Mouse (Mus musculus) neural tube, embryonic 11.5 days (tissue): ENCODE measurements at regions not wholly inside any gene's neighbourhood (a gene's known extent, or its start where the extent isn't known, plus 50 kb on each side); places are given as distances from the start of the nearest gene placed in this dataset.
"Not testable (repeated sequence)": the region's sequence is repeated elsewhere in the genome, so short reads cannot be mapped to it uniquely, and the experiment has no call there.

Experiments
- ATAC-seq: fragments of 200-750 bp; cut with Nextera tagmentation; 2 replicates; pipeline ENCODE4 v1.8.0; 2017; ENCODE audit warnings: moderate number of reproducible peaks, mild to moderate bottlenecking, moderate TSS enrichment, moderate library complexity; ENCODE audit not compliant: insufficient read depth, low FRiP score, low TSS enrichment
- DNase-seq: peaks from one replicate; pipeline ENCODE4 v3.0.0-alpha.2; 2015; ENCODE audit warnings: low spot score
- H3K27ac ChIP-seq: fragments of 300-500 bp; sonication (generic); 2 replicates; pipeline ENCODE4 v1.5.1; 2014; ENCODE audit warnings: low read depth, mild to moderate bottlenecking, low read length
- H3K27me3 ChIP-seq: fragments of 300-500 bp; sonication (generic); 2 replicates; pipeline ENCODE4 v1.6.1; 2014; ENCODE audit warnings: mild to moderate bottlenecking, low read length, mixed read lengths; ENCODE audit not compliant: control insufficient read depth, insufficient read depth
- H3K36me3 ChIP-seq: fragments of 300-500 bp; sonication (generic); 2 replicates; pipeline ENCODE4 v1.6.1; 2014; ENCODE audit warnings: mild to moderate bottlenecking, low read length, moderate library complexity, mixed read lengths; ENCODE audit not compliant: control insufficient read depth, insufficient read depth
- H3K4me1 ChIP-seq: fragments of 300-500 bp; sonication (generic); 2 replicates; pipeline ENCODE4 v1.6.1; 2014; ENCODE audit warnings: low read length, mixed read lengths; ENCODE audit not compliant: control insufficient read depth, insufficient read depth
- H3K4me2 ChIP-seq: fragments of 300-500 bp; sonication (generic); 2 replicates; pipeline ENCODE4 v1.6.1; 2014; ENCODE audit warnings: low read depth, mild to moderate bottlenecking, moderate library complexity
- H3K4me3 ChIP-seq: fragments of 300-500 bp; sonication (generic); 2 replicates; pipeline ENCODE4 v1.5.1; 2014; ENCODE audit warnings: low read depth, low read length
- H3K9ac ChIP-seq: fragments of 300-500 bp; sonication (generic); 2 replicates; pipeline ENCODE4 v1.6.1; 2014; ENCODE audit warnings: mild to moderate bottlenecking, low read length
- H3K9me3 ChIP-seq: fragments of 300-500 bp; sonication (generic); 2 replicates; pipeline ENCODE4 v1.6.1; 2016; ENCODE audit warnings: low read length; ENCODE audit not compliant: control insufficient read depth
- WGBS: fragments of 180-500 bp; shearing (Covaris S2); extraction: QIAGEN DNeasy Blood & Tissue Kit; methylation state at CpG from one replicate; pipeline ENCODE4 v1.1.7; 2014; 5-methylcytosine and 5-hydroxymethylcytosine counted together

GRCm38 (mm10) chr3:31508471-31508870 is 198.3 kb upstream of the Slc7a14 start:
- WGBS, result 78% methylated on average over 4 of the region's 4 CpGs

GRCm38 (mm10) chr3:31499201-31499968 is 189.2 kb upstream of the Slc7a14 start:
- Histone ChIP-seq H3K9me3 (no peaks in the 10 kb centered on the region), H3K4me1 (no peaks in the 10 kb centered on the region), H3K27me3 (no peaks in the 10 kb centered on the region), H3K4me2 (no peak overlapping the region), H3K9ac (no peak overlapping the region), H3K36me3 (no peaks in the 10 kb centered on the region), H3K4me3 (no peak overlapping the region), H3K27ac (no peak overlapping the region)
- WGBS, result 80% methylated on average over 10 of the region's 10 CpGs
- ATAC-seq (no peak), DNase-seq (no peak)

More at GRCm38 (mm10) chr3:31508471-31508870, 198.3 kb upstream of the Slc7a14 start:
- Histone ChIP-seq H3K4me1 (no peaks in the 10 kb centered on the region), H3K4me2 (no peak overlapping the region), H3K27me3 (no peaks in the 10 kb centered on the region), H3K27ac (no peak overlapping the region), H3K4me3 (no peak overlapping the region), H3K36me3 (no peaks in the 10 kb centered on the region), H3K9ac (no peak overlapping the region), H3K9me3 (no peaks in the 10 kb centered on the region)
- DNase-seq, result no peak
- ATAC-seq, result no peak

- ATAC-seq (no peak), DNase-seq (no peak)
- Histone ChIP-seq H3K4me3 (no peak overlapping the region), H3K27me3 (no peaks in the 10 kb centered on the region), H3K4me1 (no peaks in the 10 kb centered on the region), H3K27ac (no peak overlapping the region), H3K36me3 (no peaks in the 10 kb centered on the region), H3K4me2 (no peak overlapping the region), H3K9me3 (no peaks in the 10 kb centered on the region), H3K9ac (no peak overlapping the region)
- 88% methylated on average over 1 of the region's 1 CpGs for WGBS
These were observed 185.1 kb upstream of the Slc7a14 start for GRCm38 (mm10) chr3:31495287-31495686.

- ATAC-seq, result no peak
- H3K36me3 ChIP-seq, result no peaks in the 10 kb centered on the region
- WGBS, result 89% methylated on average over 1 of the region's 1 CpGs
- H3K9me3 ChIP-seq, result no peaks in the 10 kb centered on the region
- H3K4me1 ChIP-seq, result no peaks in the 10 kb centered on the region
- no peak overlapping the region for H3K4me2 ChIP-seq
- no peak overlapping the region for H3K27ac ChIP-seq
- H3K27me3 ChIP-seq, result no peaks in the 10 kb centered on the region
- DNase-seq, result no peak
- H3K4me3 ChIP-seq, result no peak overlapping the region
- H3K9ac ChIP-seq, result no peak overlapping the region
These were observed 184.5 kb upstream of the Slc7a14 start for GRCm38 (mm10) chr3:31494706-31495105.

- not testable (repeated sequence) for H3K9ac ChIP-seq, H3K36me3 ChIP-seq, H3K27me3 ChIP-seq, H3K27ac ChIP-seq, H3K9me3 ChIP-seq, DNase-seq, H3K4me3 ChIP-seq, H3K4me2 ChIP-seq, H3K4me1 ChIP-seq, ATAC-seq
- whole genome bisulfite sequencing, result 88% methylated on average over 1 of the region's 1 CpGs
These were observed 181.6 kb upstream of the Slc7a14 start for GRCm38 (mm10) chr3:31491736-31492135.

GRCm38 (mm10) chr3:31487596-31487995 is 177.4 kb upstream of the Slc7a14 start:
- no peak for DNase-seq
- no peak for ATAC-seq
- no peaks in the 10 kb centered on the region for H3K9me3 ChIP-seq
- no peaks in the 10 kb centered on the region for H3K36me3 ChIP-seq
- H3K27me3 ChIP-seq, result no peaks in the 10 kb centered on the region
- no peaks in the 10 kb centered on the region for H3K4me1 ChIP-seq
- no peak overlapping the region for H3K4me3 ChIP-seq
- no peak overlapping the region for H3K4me2 ChIP-seq
- H3K9ac ChIP-seq, result no peak overlapping the region
- H3K27ac ChIP-seq, result no peak overlapping the region
- WGBS, result 86% methylated on average over 6 of the region's 6 CpGs

- DNase-seq, result no peak
- Histone ChIP-seq H3K27ac (no peak overlapping the region), H3K4me3 (no peak overlapping the region), H3K36me3 (no peaks in the 10 kb centered on the region), H3K9ac (no peak overlapping the region), H3K27me3 (no peaks in the 10 kb centered on the region), H3K4me1 (no peaks in the 10 kb centered on the region), H3K9me3 (no peaks in the 10 kb centered on the region), H3K4me2 (no peak overlapping the region)
- no peak for ATAC-seq
- WGBS, result 69% methylated on average over 3 of the region's 3 CpGs
These were observed 171.8 kb upstream of the Slc7a14 start for GRCm38 (mm10) chr3:31481964-31482363.

GRCm38 (mm10) chr3:31467882-31468281 is 157.7 kb upstream of the Slc7a14 start:
- DNase-seq (no peak), ATAC-seq (no peak)
- Histone ChIP-seq H3K27ac (no peak overlapping the region), H3K4me3 (no peak overlapping the region), H3K27me3 (no peaks in the 10 kb centered on the region), H3K9me3 (no peaks in the 10 kb centered on the region), H3K9ac (no peak overlapping the region), H3K36me3 (no peaks in the 10 kb centered on the region), H3K4me1 (no peaks in the 10 kb centered on the region), H3K4me2 (no peak overlapping the region)
- 41% methylated on average over 1 of the region's 1 CpGs for WGBS

GRCm38 (mm10) chr3:31464260-31464659 is 154.1 kb upstream of the Slc7a14 start:
- Histone ChIP-seq H3K9me3 (no peaks in the 10 kb centered on the region), H3K27ac (no peak overlapping the region), H3K27me3 (no peaks in the 10 kb centered on the region), H3K9ac (no peak overlapping the region), H3K4me3 (no peak overlapping the region), H3K4me1 (no peaks in the 10 kb centered on the region), H3K36me3 (no peaks in the 10 kb centered on the region), H3K4me2 (no peak overlapping the region)
- DNase-seq, result no peak
- WGBS, result 85% methylated on average over 4 of the region's 4 CpGs
- ATAC-seq, result no peak
